Mouse (Mus musculus) liver, adult 2 months (tissue): ENCODE results near the gene Ica1.

Source experiments
- CTCF ChIP-seq: fragments of 200-500 bp; IDR thresholded peaks from 2 replicates; pipeline ENCODE4 v1.5.1; 2011; ENCODE audit warnings: low read depth, low read length, control low read depth
- POLR2A ChIP-seq: fragments of 200-500 bp; IDR thresholded peaks from 2 replicates; pipeline ENCODE4 v1.6.1; 2011; ENCODE audit warnings: low read length, control low read depth; ENCODE audit not compliant: insufficient read depth; ENCODE audit errors: extremely low read depth

GRCm38 (mm10) chr6:8742449-8742848 is 35.8 kb downstream of the Ica1 start:
- TF ChIP-seq CTCF, result no peak
- TF ChIP-seq POLR2A, result no peak
